ENCODE assay signal across 21 mouse cellular contexts in the genomic region with DNA sequence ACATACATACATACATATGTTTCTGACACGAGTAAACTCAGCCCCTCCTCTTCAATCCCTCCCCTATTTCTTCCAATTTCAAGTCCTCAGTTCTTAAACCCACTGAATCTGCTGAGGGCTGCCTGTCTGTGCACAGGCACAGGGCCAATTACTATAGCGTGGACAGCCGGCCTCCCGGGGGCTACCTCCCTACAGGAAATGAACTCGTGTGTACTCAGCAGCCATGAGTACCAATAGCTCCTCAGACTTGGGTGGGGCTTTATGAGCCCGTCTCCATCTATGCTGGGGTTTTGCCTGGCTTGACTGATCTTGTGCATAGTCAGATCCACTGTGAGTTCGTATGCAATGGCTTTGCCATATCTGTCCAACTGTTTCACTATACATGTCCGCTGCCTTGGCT. TPM values are rescaled to one million over a fixed set of nuclear protein-coding genes. Genes with fewer than 3 reads are reported as not detected.
DNase-seq lines count a peak whose midpoint lies in the region; ATAC-seq lines count a peak whose summit lies in the region.
"Had no signal": no experiment of that assay in that cellular context is flagged by ENCODE, and none has a peak within 500 bp of the region (broad histone marks: within the 10 kb centered on the region; RNA-seq: fewer than 3 reads in every experiment).

No protein-coding gene starts in this region.

- H3K27ac ChIP-seq in heart, embryonic 15.5 days: no peak overlapping the region
- no peak overlapping the region for H3K27ac ChIP-seq in lung, embryonic 16.5 days (ENCODE audit: low read length)
- H3K27ac ChIP-seq in intestine, embryonic 16.5 days (ENCODE audit: low read length): no peak overlapping the region
- H3K27ac ChIP-seq in stomach, embryonic 16.5 days (ENCODE audit: low read length): no peak overlapping the region
- H3K27ac ChIP-seq in forebrain, embryonic 16.5 days (ENCODE audit: low read length): no peak overlapping the region
- H3K27ac ChIP-seq: neural tube, embryonic 15.5 days had no signal

- 46% methylated on average over 8 of the region's 8 CpGs for WGBS in heart, embryonic 15.5 days
- WGBS in lung, embryonic 16.5 days: 31% methylated on average over 8 of the region's 8 CpGs
- WGBS in intestine, embryonic 16.5 days: 35% methylated on average over 8 of the region's 8 CpGs
- 38% methylated on average over 8 of the region's 8 CpGs for WGBS in stomach, embryonic 16.5 days
- 73% methylated on average over 8 of the region's 8 CpGs for WGBS in forebrain, embryonic 16.5 days

- H3K9me3 ChIP-seq in heart, embryonic 15.5 days (replicated peaks): no peaks in the 10 kb centered on the region
- no peaks in the 10 kb centered on the region for H3K9me3 ChIP-seq in lung, embryonic 16.5 days (ENCODE audit: control insufficient read depth, low read length)
- no peaks in the 10 kb centered on the region for H3K9me3 ChIP-seq in intestine, embryonic 16.5 days (ENCODE audit: control insufficient read depth, low read length)
- no peaks in the 10 kb centered on the region for H3K9me3 ChIP-seq in stomach, embryonic 16.5 days (replicated peaks; ENCODE audit: control insufficient read depth, low read length)
- no peaks in the 10 kb centered on the region for H3K9me3 ChIP-seq in forebrain, embryonic 16.5 days (ENCODE audit: control insufficient read depth, low read length)
- H3K9me3 ChIP-seq: megakaryocyte, embryonic 14.5 days; neural tube, embryonic 15.5 days had no signal

- no peak overlapping the region for H3K4me3 ChIP-seq in heart, embryonic 15.5 days
- no peak overlapping the region for H3K4me3 ChIP-seq in lung, embryonic 16.5 days (ENCODE audit: low read length)
- no peak overlapping the region for H3K4me3 ChIP-seq in intestine, embryonic 16.5 days (ENCODE audit: low read length)
- no peak overlapping the region for H3K4me3 ChIP-seq in stomach, embryonic 16.5 days (replicated peaks; ENCODE audit: low read length)
- no peak overlapping the region for H3K4me3 ChIP-seq in forebrain, embryonic 16.5 days (replicated peaks; ENCODE audit: low read length)
- H3K4me3 ChIP-seq: erythroblast, embryonic 14.5 days; neural tube, embryonic 15.5 days had no signal

- H3K27me3 ChIP-seq in heart, embryonic 15.5 days: no peaks in the 10 kb centered on the region
- no peaks in the 10 kb centered on the region for H3K27me3 ChIP-seq in lung, embryonic 16.5 days (ENCODE audit: control insufficient read depth, insufficient read depth, low read depth, low read length)
- no peaks in the 10 kb centered on the region for H3K27me3 ChIP-seq in intestine, embryonic 16.5 days (replicated peaks; ENCODE audit: control insufficient read depth, insufficient read depth, low read length)
- no peaks in the 10 kb centered on the region for H3K27me3 ChIP-seq in stomach, embryonic 16.5 days (ENCODE audit: control insufficient read depth, insufficient read depth, low read length)
- no peaks in the 10 kb centered on the region for H3K27me3 ChIP-seq in forebrain, embryonic 16.5 days (replicated peaks; ENCODE audit: control insufficient read depth, insufficient read depth, low read length)
- H3K27me3 ChIP-seq: megakaryocyte, embryonic 14.5 days; neural tube, embryonic 15.5 days had no signal

- intact Hi-C loops in heart, postnatal 14 days (cut with DNase I): no loop called here

- no peaks in the 10 kb centered on the region for H3K36me3 ChIP-seq in heart, embryonic 15.5 days
- no peaks in the 10 kb centered on the region for H3K36me3 ChIP-seq in lung, embryonic 16.5 days (ENCODE audit: control insufficient read depth, insufficient read depth, low read length)
- H3K36me3 ChIP-seq in intestine, embryonic 16.5 days (ENCODE audit: control insufficient read depth, insufficient read depth, low read length): no peaks in the 10 kb centered on the region
- H3K36me3 ChIP-seq in stomach, embryonic 16.5 days (ENCODE audit: control insufficient read depth, insufficient read depth, low read length): no peaks in the 10 kb centered on the region
- no peaks in the 10 kb centered on the region for H3K36me3 ChIP-seq in forebrain, embryonic 16.5 days (ENCODE audit: control insufficient read depth, insufficient read depth)
- H3K36me3 ChIP-seq: neural tube, embryonic 15.5 days had no signal

- no peak for DNase-seq in heart, postnatal 14 days
- no peak for DNase-seq in lung, postnatal 10 days
- no peak for DNase-seq in thymus, adult 18-20 months
- DNase-seq: cerebellum, adult 8-10 months; gastrocnemius, postnatal 36 days; heart, postnatal 4 days; kidney, adult 8-10 months; kidney, postnatal 25 days; right cerebral cortex, postnatal 25 days; thymus, postnatal 36 days had no signal

- H3K4me2 ChIP-seq in heart, embryonic 15.5 days: no peak overlapping the region
- no peak overlapping the region for H3K4me2 ChIP-seq in lung, embryonic 16.5 days (ENCODE audit: low read depth, low read length)
- no peak overlapping the region for H3K4me2 ChIP-seq in intestine, embryonic 16.5 days (ENCODE audit: low read depth, low read length)
- no peak overlapping the region for H3K4me2 ChIP-seq in stomach, embryonic 16.5 days (ENCODE audit: low read depth, low read length)
- H3K4me2 ChIP-seq in forebrain, embryonic 16.5 days (ENCODE audit: low read length): no peak overlapping the region
- H3K4me2 ChIP-seq: neural tube, embryonic 15.5 days had no signal

- 0 out of 2 replicates have a peak, but pooled peaks have one; percentile 58 for ATAC-seq in heart, embryonic 15.5 days (replicated peaks; ENCODE audit: insufficient number of reproducible peaks, insufficient read depth, low FRiP score, low read depth)
- ATAC-seq in lung, embryonic 16.5 days (ENCODE audit: low read depth): peak; percentile 67; the same call in 1 of the 2 replicates
- peak; percentile 71 for ATAC-seq in intestine, embryonic 16.5 days
- ATAC-seq in stomach, embryonic 16.5 days (ENCODE audit: insufficient read depth, low FRiP score): peak; percentile 62; the same call in 1 of the 2 replicates
- ATAC-seq in forebrain, embryonic 16.5 days: no peak
- ATAC-seq: forebrain, embryonic 14.5 days; hindbrain, embryonic 16.5 days; midbrain, embryonic 16.5 days had no signal

- peaks cover 9% of the 10 kb centered on the region for H3K4me1 ChIP-seq in heart, embryonic 15.5 days (replicated peaks)
- H3K4me1 ChIP-seq in lung, embryonic 16.5 days (replicated peaks; ENCODE audit: control insufficient read depth, insufficient read depth, low read length): peaks cover 8% of the 10 kb centered on the region; the same call in 1 of the 2 replicates
- peaks cover 4% of the 10 kb centered on the region for H3K4me1 ChIP-seq in intestine, embryonic 16.5 days (ENCODE audit: control insufficient read depth, insufficient read depth, low read length)
- no peaks in the 10 kb centered on the region for H3K4me1 ChIP-seq in stomach, embryonic 16.5 days (ENCODE audit: control insufficient read depth, insufficient read depth, low read length)
- no peaks in the 10 kb centered on the region for H3K4me1 ChIP-seq in forebrain, embryonic 16.5 days (replicated peaks; ENCODE audit: control insufficient read depth, insufficient read depth, low read length)
- H3K4me1 ChIP-seq: neural tube, embryonic 15.5 days had no signal

- H3K9ac ChIP-seq in heart, embryonic 15.5 days: no peak overlapping the region
- H3K9ac ChIP-seq in lung, embryonic 16.5 days (ENCODE audit: low read length): no peak overlapping the region
- no peak overlapping the region for H3K9ac ChIP-seq in intestine, embryonic 16.5 days (ENCODE audit: low read depth, low read length)
- H3K9ac ChIP-seq in stomach, embryonic 16.5 days (ENCODE audit: low read length): no peak overlapping the region
- no peak overlapping the region for H3K9ac ChIP-seq in forebrain, embryonic 16.5 days (replicated peaks; ENCODE audit: low read depth, low read length)
- H3K9ac ChIP-seq: neural tube, embryonic 15.5 days had no signal

RNA-seq across cellular contexts. Expression of a gene that starts 7.2 kb away (rescaled TPM):
- 21.9 and 24.5 TPM in 2 replicates for polyA plus RNA-seq in heart, embryonic 15.5 days (2015; fragmentation: Nextera tagmentation; extraction: Ambion mirVana)
- total RNA-seq in heart, postnatal 14 days (2021): 100 to 1,000 TPM in 1 of 2 experiments, 10 to 100 TPM in 1; 88.1 to 110 TPM
- polyA plus RNA-seq in lung, embryonic 16.5 days (2015; fragmentation: Nextera tagmentation; extraction: Ambion mirVana): 21.6 and 22.2 TPM in 2 replicates
- polyA plus RNA-seq in intestine, embryonic 16.5 days (2015; fragmentation: Nextera tagmentation; extraction: Ambion mirVana): 7.0 and 8.6 TPM in 2 replicates
- 5.4 and 6.9 TPM in 2 replicates for polyA plus RNA-seq in stomach, embryonic 16.5 days (2015; fragmentation: Nextera tagmentation; extraction: Ambion mirVana)
- 6.3 and 9.8 TPM in 2 replicates for polyA plus RNA-seq in forebrain, embryonic 16.5 days (2015; fragmentation: Nextera tagmentation; extraction: Ambion mirVana)

RNA-seq across cellular contexts. Expression of a gene that starts 44.8 kb away (rescaled TPM):
- 91.7 and 118 TPM in 2 replicates for polyA plus RNA-seq in heart, embryonic 15.5 days (2015; fragmentation: Nextera tagmentation; extraction: Ambion mirVana)
- 10 to 100 TPM; 63.4 to 69.8 TPM for total RNA-seq in heart, postnatal 14 days (2021)
- polyA plus RNA-seq in lung, embryonic 16.5 days (2015; fragmentation: Nextera tagmentation; extraction: Ambion mirVana): 356 and 405 TPM in 2 replicates
- 146 and 167 TPM in 2 replicates for polyA plus RNA-seq in intestine, embryonic 16.5 days (2015; fragmentation: Nextera tagmentation; extraction: Ambion mirVana)
- polyA plus RNA-seq in stomach, embryonic 16.5 days (2015; fragmentation: Nextera tagmentation; extraction: Ambion mirVana): 452 and 514 TPM in 2 replicates
- polyA plus RNA-seq in forebrain, embryonic 16.5 days (2015; fragmentation: Nextera tagmentation; extraction: Ambion mirVana): 78.4 and 101 TPM in 2 replicates
- polyA plus RNA-seq: erythroblast, embryonic 14.5 days had no signal
